Mouse (Mus musculus) ES-E14 (cell line): ENCODE measurements around the gene Ccdc183. TPM values are rescaled to one million over a fixed set of nuclear protein-coding genes. Genes with fewer than 3 reads are reported as not detected.
A peak's percentile ranks its signal among the peaks of the same experiment; 100 is the strongest.

Experiments used
- DNase-seq: peaks from one replicate; pipeline ENCODE4 v3.0.0-alpha.2; 2013; ENCODE audit warnings: low read depth, low spot score
- H3K27ac ChIP-seq: 2 replicates; pipeline ENCODE4 v1.5.1; 2012; ENCODE audit warnings: low read depth, mild to moderate bottlenecking, low read length, moderate library complexity, mixed read lengths; ENCODE audit not compliant: poor library complexity, insufficient read depth, severe bottlenecking
- H3K36me3 ChIP-seq: 2 replicates; pipeline ENCODE4 v1.6.1; 2012; ENCODE audit warnings: mild to moderate bottlenecking, low read length, moderate library complexity, mixed read lengths; ENCODE audit not compliant: control insufficient read depth, poor library complexity, insufficient read depth, severe bottlenecking
- H3K4me1 ChIP-seq, 2 experiments: fragments of 150-350 bp in 1 of 2; sonication (generic) in 1 of 2; 2 replicates each; pipeline ENCODE4 v1.6.1; 2012; ENCODE audit warnings: low read length in 2 of 2, mild to moderate bottlenecking in 1 of 2, mixed read lengths in 1 of 2; ENCODE audit not compliant: control insufficient read depth in 2 of 2, insufficient read depth in 2 of 2, poor library complexity in 1 of 2
- H3K4me3 ChIP-seq, 2 experiments: fragments of 150-350 bp in 1 of 2; sonication (generic) in 1 of 2; 2 replicates each; pipeline ENCODE4 v1.5.1; 2012; ENCODE audit warnings: low read length in 2 of 2, low read depth in 1 of 2, mild to moderate bottlenecking in 1 of 2, mixed read lengths in 1 of 2; ENCODE audit not compliant: insufficient read depth in 1 of 2, poor library complexity in 1 of 2, severe bottlenecking in 1 of 2
- H3K9ac ChIP-seq: 2 replicates; pipeline ENCODE4 v1.6.1; 2012; ENCODE audit warnings: low read depth, mild to moderate bottlenecking, low read length, mixed read lengths; ENCODE audit not compliant: poor library complexity, insufficient read depth, severe bottlenecking
- H3K9me3 ChIP-seq: fragments of 150-350 bp; sonication (generic); 2 replicates; pipeline ENCODE4 v1.6.1; 2012; ENCODE audit warnings: low read depth, mild to moderate bottlenecking, low read length; ENCODE audit not compliant: control insufficient read depth, insufficient read depth
- CHD2 ChIP-seq: IDR thresholded peaks from 2 replicates; pipeline ENCODE4 v1.6.1; 2014; ENCODE audit warnings: mild to moderate bottlenecking, low read depth, low read length, inconsistent platforms
- HCFC1 ChIP-seq: IDR thresholded peaks from 2 replicates; pipeline ENCODE4 v1.6.1; 2012; ENCODE audit warnings: low read length, inconsistent platforms, borderline replicate concordance; ENCODE audit not compliant: insufficient read depth
- MAFK ChIP-seq: IDR thresholded peaks from 2 replicates; pipeline ENCODE4 v1.6.1; 2014; ENCODE audit warnings: mild to moderate bottlenecking, low read depth, low read length, inconsistent platforms; ENCODE audit not compliant: insufficient read depth
- ZC3H11A ChIP-seq: IDR thresholded peaks from 2 replicates; pipeline ENCODE4 v1.6.1; 2012; ENCODE audit warnings: low read depth, mild to moderate bottlenecking, inconsistent platforms, low read length, borderline replicate concordance
- ZNF384 ChIP-seq: IDR thresholded peaks from 2 replicates; pipeline ENCODE4 v1.6.1; 2012; ENCODE audit warnings: low read depth, low read length, inconsistent platforms
- in situ Hi-C, 2 experiments: fragments of 600-800 bp; cut with MboI; formaldehyde crosslinking; loops; one replicate each; pipeline ENCODE4 v1.15.1; 2025; ENCODE audit warnings: low sequenced_read_pairs in 2 of 2, inconsistent platforms in 1 of 2; ENCODE audit not compliant: unreplicated experiment in 2 of 2
- total RNA-seq: library from RNA; depleted of rRNA; stranded (reverse); fragments of 300-350 nt; gene quantifications from 2 replicates; pipeline ENCODE4 v1.2.3, GENCODE M21; 2012

The Ccdc183 gene
- total RNA-seq, 1 experiment: 0.04 TPM

DNA sequence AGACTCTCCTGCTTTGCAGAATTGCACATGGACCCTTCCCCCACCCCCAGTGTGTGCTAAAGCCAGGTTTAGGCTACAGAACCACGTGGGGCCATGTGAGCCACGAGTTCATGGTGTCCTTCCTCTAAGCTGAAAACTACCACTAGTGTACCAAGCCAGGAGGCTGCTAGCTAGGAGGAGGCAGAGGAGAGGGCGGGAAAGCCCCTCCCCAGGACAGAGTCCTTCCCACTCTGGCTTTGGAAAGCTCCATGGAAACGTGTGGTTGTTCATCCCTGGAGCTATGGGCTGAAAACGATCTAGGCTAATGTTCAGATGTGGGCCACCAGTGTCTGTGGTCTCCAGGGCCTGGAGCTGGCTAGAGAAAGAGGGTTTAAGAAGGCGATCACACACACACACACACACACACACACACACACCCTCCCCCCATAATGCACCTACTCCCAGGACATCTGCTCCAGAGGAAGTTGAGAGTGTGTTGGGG is 36.8 kb downstream of the Ccdc183 start:
- peaks cover 14% of the 10 kb centered on the region; the same call in 1 of the 2 replicates for H3K36me3 ChIP-seq
- in situ Hi-C loops: no loop called here
- no peak overlapping the region for H3K27ac ChIP-seq
- peaks cover 0 to 35% of the 10 kb centered on the region in 2 experiments; a peak in 2 of 4 replicates for H3K4me1 ChIP-seq
- no peaks in the 10 kb centered on the region for H3K9me3 ChIP-seq
- no peak for DNase-seq
- H3K9ac ChIP-seq: no peak overlapping the region
- TF ChIP-seq ZC3H11A (no peak), MAFK (no peak), ZNF384 (no peak), CHD2 (no peak), HCFC1 (no peak)
- H3K4me3 ChIP-seq: no peak overlapping the region

DNA sequence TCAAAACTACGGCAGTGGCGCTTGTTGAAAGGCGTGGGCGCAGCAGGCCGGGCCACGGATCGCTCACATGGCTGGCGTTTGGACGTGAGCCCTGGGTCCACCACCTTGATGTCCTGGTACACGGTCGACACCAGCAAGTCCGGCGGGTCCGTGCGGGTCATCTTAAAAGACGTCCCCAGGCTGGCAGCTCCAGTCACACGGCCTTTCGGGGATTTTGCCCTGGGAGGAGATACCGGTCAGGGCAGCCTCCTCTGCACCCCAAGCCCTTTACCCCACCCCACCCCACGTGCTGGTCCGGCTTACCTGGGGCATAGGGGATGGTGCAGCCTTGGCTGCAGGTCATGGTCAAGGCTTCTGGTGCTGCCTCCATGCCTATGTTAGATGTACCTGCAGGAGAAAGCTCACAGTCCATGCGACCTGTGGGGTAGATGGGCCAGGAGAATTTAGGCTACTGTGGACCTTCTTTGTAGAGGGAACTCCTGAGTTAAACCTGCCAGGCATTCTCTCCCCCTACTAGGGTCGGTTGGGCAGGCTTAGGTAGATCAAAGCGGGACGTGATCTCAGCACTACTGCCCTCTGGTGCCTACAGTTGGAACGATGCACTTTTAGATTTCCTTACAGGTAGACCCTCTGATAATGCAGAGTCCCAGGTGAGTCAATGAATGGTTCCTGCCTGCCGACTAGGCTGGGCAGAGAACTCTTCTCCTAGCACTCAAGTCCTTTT is 37.6 kb downstream of the Ccdc183 start:
- no peaks in the 10 kb centered on the region for H3K9me3 ChIP-seq
- DNase-seq: peak; percentile 78
- H3K4me1 ChIP-seq: peaks cover 0 to 37% of the 10 kb centered on the region in 2 experiments; a peak in 2 of 4 replicates
- peaks cover 7% of the 10 kb centered on the region; the same call in 1 of the 2 replicates for H3K36me3 ChIP-seq
- no peak overlapping the region for H3K27ac ChIP-seq
- H3K4me3 ChIP-seq: peak overlapping the region; percentile 25 to 43
- no peak for TF ChIP-seq HCFC1
- 0 out of 2 replicates have a peak, but pooled peaks have one; percentile 9 for TF ChIP-seq ZC3H11A
- in situ Hi-C loops: no loop called here
- peak overlapping the region; percentile 28; the same call in 1 of the 2 replicates for H3K9ac ChIP-seq

DNA sequence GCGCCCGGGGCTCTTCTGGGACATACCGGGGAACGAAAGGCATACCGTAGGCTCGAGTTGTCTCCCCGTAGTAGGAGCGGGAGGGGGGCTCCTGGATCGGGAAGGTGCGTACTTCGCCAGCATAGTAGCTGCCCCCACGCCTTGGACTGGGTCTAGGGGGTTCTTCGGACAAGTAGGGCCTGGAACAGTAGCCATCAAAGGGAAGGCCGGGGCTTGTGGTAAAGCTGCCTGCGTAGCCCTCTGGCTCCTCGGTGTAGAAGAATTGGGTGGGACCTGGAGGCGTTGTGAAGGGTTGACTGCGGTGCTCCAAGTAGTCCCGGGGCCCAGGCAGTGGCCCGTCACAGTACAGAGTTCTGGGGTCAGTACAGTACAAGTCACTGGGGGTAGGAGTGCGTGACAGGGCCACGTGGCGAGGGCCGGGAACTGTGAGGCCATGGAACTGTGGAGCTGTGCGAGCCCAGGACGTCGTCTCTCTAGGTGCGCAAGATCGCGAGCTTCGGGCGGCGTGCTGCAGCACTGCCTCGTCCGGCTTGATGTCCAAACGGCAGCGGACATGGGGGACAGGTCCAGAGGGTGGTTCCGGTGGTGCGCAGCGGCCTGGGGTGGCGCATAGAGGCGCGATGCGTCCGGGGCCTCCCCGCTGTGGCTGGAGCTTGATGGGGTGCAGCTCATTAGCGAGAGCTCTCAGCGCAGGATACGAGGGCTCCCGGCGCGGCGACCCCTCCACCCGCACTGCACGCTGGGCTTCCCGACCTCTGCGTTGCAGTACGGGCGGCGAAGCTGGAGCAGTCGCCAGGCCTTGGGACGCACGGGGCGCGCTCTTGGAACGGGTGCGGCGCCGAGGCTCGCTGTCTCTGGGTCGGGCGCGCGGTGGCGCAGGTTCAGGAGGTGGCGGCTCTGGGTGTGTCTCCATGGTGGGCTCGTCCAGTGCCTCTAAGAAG is 38.4 kb downstream of the Ccdc183 start:
- H3K4me3 ChIP-seq: peak overlapping the region; percentile 25 to 43; a peak in 3 of 4 replicates
- 0 out of 2 replicates have a peak overlapping the region, but pooled peaks have one; percentile 28 for H3K9ac ChIP-seq
- H3K27ac ChIP-seq: no peak overlapping the region
- in situ Hi-C loops: no loop called here
- H3K36me3 ChIP-seq: peaks cover 7% of the 10 kb centered on the region; the same call in 1 of the 2 replicates
- peaks cover 0 to 39% of the 10 kb centered on the region in 2 experiments; a peak in 2 of 4 replicates for H3K4me1 ChIP-seq
- no peak for DNase-seq
- TF ChIP-seq ZNF384 (no peak), CHD2 (no peak), ZC3H11A (no peak), MAFK (no peak), HCFC1 (no peak)
- no peaks in the 10 kb centered on the region for H3K9me3 ChIP-seq

DNA sequence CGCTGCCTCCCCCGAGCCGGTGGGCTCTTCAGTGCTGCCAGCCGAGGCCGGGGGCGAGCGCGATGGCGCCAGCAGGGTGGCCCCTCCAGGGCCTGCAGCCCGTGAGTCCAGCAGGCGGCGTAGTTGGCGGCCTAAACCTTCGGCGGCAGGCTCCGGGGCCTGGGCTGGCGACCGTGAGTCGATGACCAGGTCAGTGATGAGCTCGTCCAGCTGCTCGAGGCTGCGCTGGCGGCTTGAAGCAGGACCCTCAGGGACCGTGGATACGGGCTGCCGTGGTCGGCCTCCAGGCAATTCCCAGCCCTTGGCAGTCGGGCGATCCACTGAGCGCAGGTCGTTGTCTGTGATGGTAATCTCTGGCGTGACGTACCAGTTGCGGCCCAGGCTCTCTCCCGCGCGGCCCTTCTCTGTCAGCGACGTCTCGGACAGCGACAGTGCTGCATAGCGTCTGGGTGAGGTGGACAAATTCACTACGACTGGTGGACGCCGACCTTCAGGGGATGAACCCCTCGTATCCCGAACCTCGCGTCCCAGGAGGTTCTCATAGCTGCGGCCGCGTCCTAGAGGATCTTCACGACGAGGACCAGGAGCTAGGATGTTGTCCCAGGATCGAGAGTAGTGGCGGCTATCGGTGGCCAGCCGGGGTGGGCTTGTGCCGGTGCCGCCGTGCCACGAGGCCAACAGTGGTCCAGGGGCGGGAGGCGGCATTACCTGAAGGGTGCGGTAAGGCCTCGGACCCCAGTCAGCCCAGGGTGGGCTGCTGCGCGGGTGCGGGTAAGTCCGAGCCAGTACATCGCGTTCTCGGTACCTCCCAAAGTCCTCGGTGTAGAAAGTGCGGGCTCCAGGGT is 39.3 kb downstream of the Ccdc183 start:
- no peak for TF ChIP-seq HCFC1
- no peak for TF ChIP-seq CHD2
- no peak for TF ChIP-seq MAFK
- no peak for TF ChIP-seq ZNF384
- no peak for TF ChIP-seq ZC3H11A
- H3K4me3 ChIP-seq: peak overlapping the region; percentile 22 to 34; a peak in 2 of 4 replicates
- peak overlapping the region; percentile 13; the same call in 1 of the 2 replicates for H3K9ac ChIP-seq
- in situ Hi-C loops: no loop called here
- H3K27ac ChIP-seq: no peak overlapping the region
- no peaks in the 10 kb centered on the region for H3K9me3 ChIP-seq
- peaks cover 0 to 36% of the 10 kb centered on the region in 2 experiments; a peak in 2 of 4 replicates for H3K4me1 ChIP-seq
- no peak for DNase-seq
- H3K36me3 ChIP-seq: peaks cover 3% of the 10 kb centered on the region; the same call in 1 of the 2 replicates
